Mouse (Mus musculus) bone marrow macrophage, adult 2 months (primary cell): ENCODE measurements around the gene Acin1. TPM values are rescaled to one million over a fixed set of nuclear protein-coding genes. Genes with fewer than 3 reads are reported as not detected.
A peak's percentile ranks its signal among the peaks of the same experiment; 100 is the strongest.

Source experiments
- H3K27ac ChIP-seq: 2 replicates; pipeline ENCODE4 v1.5.1; 2012; ENCODE audit warnings: low read depth, low read length; ENCODE audit not compliant: insufficient read depth
- H3K4me1 ChIP-seq: 2 replicates; pipeline ENCODE4 v1.6.1; 2012; ENCODE audit warnings: low read length; ENCODE audit not compliant: control insufficient read depth, insufficient read depth
- H3K4me3 ChIP-seq: 2 replicates; pipeline ENCODE4 v1.5.1; 2012; ENCODE audit warnings: mild to moderate bottlenecking, low read length, moderate library complexity; ENCODE audit not compliant: insufficient read depth
- CTCF ChIP-seq: IDR thresholded peaks from 2 replicates; pipeline ENCODE4 v1.5.1; 2012; ENCODE audit warnings: low read depth, mild to moderate bottlenecking, low read length, moderate library complexity
- POLR2A ChIP-seq: IDR thresholded peaks from 2 replicates; pipeline ENCODE4 v1.6.1; 2012; ENCODE audit warnings: mild to moderate bottlenecking, low read depth, low read length, borderline replicate concordance
- polyA plus RNA-seq: library from polyadenylated mRNA; stranded (reverse); fragments of >200 nt; gene quantifications from 2 replicates; pipeline ENCODE4 v1.2.4, GENCODE M21; 2012; ENCODE audit not compliant: missing spikeins, insufficient read depth, insufficient read length

The Acin1 gene
- polyA plus RNA-seq: 226 and 268 TPM in 2 replicates

DNA sequence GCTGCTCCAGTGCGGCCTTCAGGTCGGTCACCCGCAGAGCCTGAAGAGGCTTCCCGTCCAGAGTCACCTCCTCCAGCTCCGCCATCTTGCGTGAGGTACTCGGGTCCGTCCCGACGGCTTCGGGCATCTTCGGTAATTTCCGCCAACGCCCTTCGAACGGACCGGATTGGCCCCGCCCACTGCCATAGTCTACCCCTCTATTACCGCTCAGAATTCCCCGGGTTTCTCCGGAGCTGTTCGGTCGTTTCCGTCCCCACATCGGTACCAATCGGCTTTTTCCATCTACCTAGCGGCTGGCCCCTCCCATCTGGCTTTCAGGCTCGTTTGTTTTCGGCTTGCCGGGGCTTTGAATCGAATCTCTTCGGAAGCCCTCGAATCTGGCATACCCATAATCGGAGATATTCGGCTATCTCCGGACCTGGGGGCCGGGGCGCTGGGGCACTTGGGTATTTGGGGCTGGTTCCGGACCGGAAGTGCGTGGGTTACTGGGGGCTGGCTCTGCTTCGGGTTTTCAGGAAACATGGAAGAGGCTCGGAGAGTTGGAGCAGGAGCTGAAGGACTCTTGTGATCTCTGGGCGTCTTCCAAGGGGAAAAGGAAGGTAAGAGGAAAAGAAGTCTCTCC, at the start of gene Acin1:
Gene Acin1 (minus strand): TSS at position 410 of the 622 bp plus-strand sequence.
- peak within 1 kb of the TSS; percentile 79 for H3K4me3 ChIP-seq
- peaks cover 8% of the 10 kb centered on the region for H3K4me1 ChIP-seq
- no peak for TF ChIP-seq CTCF
- 0 out of 2 replicates have a peak, but pooled peaks have one; percentile 72 for TF ChIP-seq POLR2A

DNA sequence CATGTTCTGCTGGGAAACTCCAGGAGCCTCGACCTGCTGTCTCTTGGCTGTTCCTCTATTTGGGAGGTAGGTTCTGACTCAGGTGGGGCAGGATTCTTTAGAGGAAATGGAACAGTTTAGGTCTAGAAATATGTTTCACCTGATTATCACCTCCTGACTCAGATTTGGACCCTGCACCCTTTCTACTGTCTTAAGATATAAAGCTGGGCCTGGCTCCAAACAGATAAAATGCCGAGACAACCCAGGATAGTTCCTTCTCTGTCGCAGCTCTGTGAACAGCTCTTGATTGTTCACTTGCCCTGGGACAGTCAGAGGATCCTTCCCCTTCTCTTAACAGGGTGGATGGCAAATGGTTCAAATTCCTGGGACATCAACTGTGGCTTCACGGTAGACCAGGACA, 48.5 kb upstream of the Acin1 start:
- no peak for TF ChIP-seq CTCF
- no peak for TF ChIP-seq POLR2A
- Histone ChIP-seq H3K27ac (peak overlapping the region; percentile 27), H3K4me3 (no peak overlapping the region), H3K4me1 (peaks cover 19% of the 10 kb centered on the region)

More for the DNA sequence above, at the start of gene Acin1:
- H3K27ac ChIP-seq: peak within 1 kb of the TSS; percentile 90

DNA sequence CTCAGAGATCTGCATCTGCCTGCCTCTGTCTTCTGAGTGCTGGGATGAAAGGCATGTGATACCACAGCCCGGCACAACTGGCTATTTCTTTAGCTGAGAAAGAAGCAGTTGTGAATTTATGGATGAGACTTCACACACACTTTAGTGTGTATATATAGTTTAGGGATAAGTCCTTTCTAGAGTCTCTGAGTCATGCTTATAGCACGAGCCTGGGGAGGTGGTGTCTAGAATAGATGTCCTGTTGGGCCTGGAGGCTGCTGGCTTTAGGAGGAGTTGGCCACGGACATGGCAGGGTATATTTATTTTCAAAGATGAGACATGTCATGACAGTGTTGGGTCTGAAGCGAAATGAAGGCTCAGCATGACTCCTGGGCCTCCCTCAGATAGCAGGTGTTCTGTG, 47.3 kb upstream of the Acin1 start:
- Histone ChIP-seq H3K27ac (no peak overlapping the region), H3K4me1 (peaks cover 16% of the 10 kb centered on the region), H3K4me3 (no peak overlapping the region)
- no peak for TF ChIP-seq CTCF
- no peak for TF ChIP-seq POLR2A

DNA sequence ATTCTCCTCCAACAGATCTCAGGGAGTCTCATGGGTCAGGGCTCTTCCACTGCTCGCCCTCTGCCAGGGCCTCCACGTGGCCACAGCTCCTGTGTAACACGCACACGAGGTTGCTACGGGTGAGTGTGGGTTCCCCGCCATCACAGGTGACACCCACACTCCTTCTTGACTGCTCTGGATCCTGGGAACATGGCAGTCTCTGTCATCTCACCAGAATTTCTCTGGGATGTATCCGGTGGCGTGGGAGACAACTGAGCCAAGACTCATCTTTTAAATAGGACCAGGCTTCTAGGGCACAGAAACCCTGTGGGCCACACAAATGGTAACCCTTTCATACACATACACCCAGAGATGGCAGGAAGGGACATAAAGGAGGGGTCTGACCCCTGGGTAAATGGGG, 45.5 kb upstream of the Acin1 start:
- H3K4me1 ChIP-seq: peaks cover 16% of the 10 kb centered on the region
- TF ChIP-seq POLR2A (no peak), CTCF (no peak)
- no peak overlapping the region for H3K27ac ChIP-seq
- no peak overlapping the region for H3K4me3 ChIP-seq

DNA sequence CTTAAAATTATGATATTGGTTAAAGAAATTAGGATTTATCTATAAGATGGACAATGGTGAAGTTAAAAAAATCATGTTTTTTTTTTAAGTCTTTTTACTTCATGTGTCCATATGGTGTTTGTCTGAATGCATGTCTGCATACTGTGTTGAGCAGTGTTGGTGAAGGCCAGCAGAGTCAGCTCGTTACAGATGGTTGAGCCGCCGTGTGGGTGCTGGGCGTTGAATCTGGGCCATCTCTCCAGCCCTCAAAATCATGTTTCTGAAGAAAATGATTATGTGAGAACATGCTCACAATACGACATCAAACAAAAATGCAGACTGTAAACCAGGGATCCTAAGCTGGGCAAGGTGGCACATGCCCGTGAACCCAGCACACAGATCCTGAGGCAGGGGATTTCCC, 43.6 kb upstream of the Acin1 start:
- Histone ChIP-seq H3K4me1 (peaks cover 10% of the 10 kb centered on the region), H3K27ac (no peak overlapping the region), H3K4me3 (no peak overlapping the region)
- TF ChIP-seq POLR2A (no peak), CTCF (no peak)

DNA sequence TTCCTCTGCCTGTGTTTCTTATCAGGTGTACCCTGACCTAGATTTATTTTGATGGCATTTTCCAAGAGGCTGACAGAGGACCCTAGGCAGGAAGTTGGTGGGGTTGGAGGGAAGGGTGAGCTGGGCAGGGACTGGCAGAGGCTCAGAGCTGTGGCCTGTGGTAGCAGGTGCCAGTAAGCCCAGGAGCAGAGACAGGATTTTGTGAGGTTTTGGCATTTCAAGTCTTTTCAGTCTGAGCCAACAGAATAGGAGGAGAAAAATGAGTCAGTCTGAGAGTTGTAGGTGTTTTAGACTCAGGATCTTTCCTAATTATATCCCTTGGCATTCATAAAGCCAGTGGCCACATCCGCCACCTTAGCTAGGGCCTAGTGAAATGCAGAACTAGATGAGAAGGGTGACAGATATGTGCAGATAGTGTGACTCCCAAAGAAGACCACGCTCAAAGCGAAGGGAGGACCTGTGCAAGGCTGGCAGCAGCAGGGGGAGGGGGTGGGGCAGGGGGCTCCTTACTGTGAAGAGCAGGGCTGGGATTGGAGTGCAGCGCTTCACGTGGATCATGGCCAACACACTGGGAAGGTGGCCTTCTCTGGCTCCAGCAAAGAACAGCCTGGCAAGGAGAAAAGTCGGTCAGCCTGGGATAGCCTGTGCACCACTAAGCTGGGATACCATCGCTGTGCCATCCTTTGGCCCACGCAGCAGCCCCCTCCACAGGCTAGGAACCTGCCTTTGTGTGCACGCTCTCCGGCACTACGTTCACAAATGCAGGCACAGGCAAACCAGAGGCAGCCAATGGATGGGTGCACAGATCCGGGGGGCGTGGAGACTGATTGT, 42.3 kb upstream of the Acin1 start:
- Histone ChIP-seq H3K4me3 (no peak overlapping the region), H3K4me1 (peaks cover 10% of the 10 kb centered on the region), H3K27ac (no peak overlapping the region)
- no peak for TF ChIP-seq POLR2A
- TF ChIP-seq CTCF: no peak

DNA sequence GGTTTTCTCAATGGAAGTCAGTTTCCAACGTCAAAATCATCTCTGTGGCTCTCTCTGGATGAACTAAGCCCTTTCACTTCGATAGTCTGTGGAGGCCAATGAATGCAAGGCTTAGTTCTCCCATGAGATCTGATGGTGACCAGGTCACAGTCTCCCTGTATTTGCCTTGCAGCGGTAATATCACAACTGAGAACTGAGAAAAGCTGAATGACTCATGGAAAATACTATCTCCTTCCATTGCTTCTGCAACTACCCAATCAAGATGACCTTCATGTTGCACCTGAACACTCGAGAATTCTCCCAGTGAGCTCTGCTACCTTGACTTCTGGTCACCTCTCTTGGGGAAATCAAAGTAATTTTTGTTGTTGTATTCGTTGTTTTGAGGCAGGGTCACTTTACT, 40.8 kb upstream of the Acin1 start:
- no peak for TF ChIP-seq CTCF
- TF ChIP-seq POLR2A: no peak
- no peak overlapping the region for H3K4me3 ChIP-seq
- no peak overlapping the region for H3K27ac ChIP-seq
- H3K4me1 ChIP-seq: peaks cover 6% of the 10 kb centered on the region

DNA sequence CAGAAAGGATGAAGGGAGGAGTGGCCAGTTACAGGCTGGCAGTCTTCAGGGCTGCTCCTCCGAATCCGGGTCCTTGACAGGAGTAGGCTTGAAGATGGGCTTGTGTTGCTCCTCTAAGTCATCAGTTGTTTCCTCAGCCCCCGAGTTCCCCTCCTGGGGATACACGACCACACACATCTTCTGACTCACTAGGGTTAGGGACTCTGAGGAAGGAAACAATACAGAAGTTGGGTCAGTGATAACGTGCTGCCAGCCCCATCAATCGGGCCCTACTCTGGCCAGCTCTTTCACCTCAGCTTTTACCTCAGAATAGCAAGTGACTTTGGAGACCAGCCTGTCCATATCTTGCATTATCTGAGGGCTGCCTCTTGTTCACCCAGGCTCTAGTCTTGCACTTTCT, 37.3 kb upstream of the Acin1 start:
- TF ChIP-seq POLR2A: no peak
- no peak overlapping the region for H3K4me3 ChIP-seq
- peaks cover 6% of the 10 kb centered on the region for H3K4me1 ChIP-seq
- H3K27ac ChIP-seq: no peak overlapping the region

DNA sequence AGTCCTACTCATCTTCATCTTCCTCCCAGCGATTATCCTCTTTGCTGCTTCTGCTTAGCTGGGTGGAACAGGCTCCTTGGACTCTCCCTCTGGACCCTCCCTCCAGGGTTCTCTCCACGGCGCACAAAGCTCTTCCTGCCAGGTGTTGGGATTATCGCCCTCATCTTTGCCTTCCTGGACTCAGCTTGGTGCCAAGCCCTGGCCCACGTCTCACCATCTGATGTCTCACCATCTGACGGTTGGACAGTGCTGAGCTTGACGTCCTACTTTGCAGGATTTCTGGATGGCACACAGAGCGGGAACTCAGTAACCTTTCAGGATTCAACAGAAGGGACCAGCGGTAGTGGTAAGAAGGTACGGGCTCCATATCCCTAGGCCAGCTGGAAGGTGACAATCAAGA, 35.0 kb upstream of the Acin1 start:
- Histone ChIP-seq H3K27ac (no peak overlapping the region), H3K4me3 (no peak overlapping the region), H3K4me1 (peaks cover 6% of the 10 kb centered on the region)
- TF ChIP-seq CTCF: no peak
- TF ChIP-seq POLR2A: no peak
